In genomic region chr7:136406258-136407100, GRCm38 (mm10) we compare ENCODE assay signal across 8 mouse cellular contexts.
DNase-seq lines count a peak whose midpoint lies in the region; ATAC-seq and TF ChIP-seq lines count a peak whose summit lies in the region.

No protein-coding gene starts in this region.

- no peaks in the 10 kb centered on the region for H3K27me3 ChIP-seq in liver, adult 2 months (ENCODE audit: control insufficient read depth, insufficient read depth, low read length)
- H3K27me3 ChIP-seq in liver, embryonic 11.5 days (replicated peaks; ENCODE audit: control insufficient read depth, insufficient read depth, low read length) = no peaks in the 10 kb centered on the region
- no peaks in the 10 kb centered on the region for H3K27me3 ChIP-seq in liver, postnatal 0 days (ENCODE audit: insufficient read depth, low read length)

- no peak for TF ChIP-seq CTCF in liver, adult 2 months (IDR thresholded peaks at IDR 0.05; ENCODE audit: low read depth, low read length)
- no peak for TF ChIP-seq CTCF in liver, postnatal 0 days (IDR thresholded peaks at IDR 0.05; ENCODE audit: low read depth)

- no peak overlapping the region for H3K9ac ChIP-seq in liver, adult 2 months (ENCODE audit: low read depth, low read length)
- no peak overlapping the region for H3K9ac ChIP-seq in liver, embryonic 11.5 days (ENCODE audit: low read depth, low read length)
- H3K9ac ChIP-seq in liver, postnatal 0 days (replicated peaks) = no peak overlapping the region

- no peaks in the 10 kb centered on the region for H3K4me1 ChIP-seq in liver, adult 2 months (ENCODE audit: control insufficient read depth, insufficient read depth, low read length)
- no peaks in the 10 kb centered on the region for H3K4me1 ChIP-seq in liver, embryonic 11.5 days (replicated peaks; ENCODE audit: control insufficient read depth, insufficient read depth, low read length)
- H3K4me1 ChIP-seq in liver, postnatal 0 days (ENCODE audit: insufficient read depth) = no peaks in the 10 kb centered on the region

- no peak for TF ChIP-seq POLR2A in liver, adult 2 months (IDR thresholded peaks at IDR 0.05; ENCODE audit: extremely low read depth, insufficient read depth, low read length)

- H3K4me3 ChIP-seq in liver, adult 2 months (ENCODE audit: insufficient read depth, low read depth, low read length) = no peak overlapping the region
- no peak overlapping the region for H3K4me3 ChIP-seq in liver, embryonic 11.5 days (ENCODE audit: low read depth, low read length)
- no peak overlapping the region for H3K4me3 ChIP-seq in liver, postnatal 0 days (ENCODE audit: low read depth, low read length)

- no peak for ATAC-seq in liver, embryonic 11.5 days (replicated peaks; ENCODE audit: low FRiP score)
- no peak for ATAC-seq in activated CD4-positive, CD25-positive, alpha-beta regulatory T cell, adult 4 months
- ATAC-seq in liver, postnatal 0 days = no peak

- DNase-seq in liver, adult 2 months (ENCODE audit: extremely low read depth, low read depth, low spot score) = peak; percentile 80
- DNase-seq in liver, embryonic 11.5 days (ENCODE audit: low spot score) = no peak
- DNase-seq in gastrocnemius, postnatal 25 days = peak; percentile 42
- DNase-seq in kidney, adult 8-10 months = peak; percentile 71 to 86
- peak; percentile 36 for DNase-seq in lung, postnatal 36 days
- no peak for DNase-seq in cerebellum, postnatal 25 days
- no peak for DNase-seq in liver, postnatal 0 days

- no peaks in the 10 kb centered on the region for H3K36me3 ChIP-seq in liver, adult 2 months (ENCODE audit: control insufficient read depth, insufficient read depth, low read length)
- H3K36me3 ChIP-seq in liver, embryonic 11.5 days (ENCODE audit: control insufficient read depth, insufficient read depth, low read length) = no peaks in the 10 kb centered on the region
- no peaks in the 10 kb centered on the region for H3K36me3 ChIP-seq in liver, postnatal 0 days (replicated peaks; ENCODE audit: insufficient read depth, low read length)

- no peak overlapping the region for H3K4me2 ChIP-seq in liver, embryonic 11.5 days
- no peak overlapping the region for H3K4me2 ChIP-seq in liver, postnatal 0 days (ENCODE audit: low read depth, low read length)

- no peak overlapping the region for H3K27ac ChIP-seq in liver, adult 2 months (replicated peaks; ENCODE audit: insufficient read depth, low read depth, low read length)
- H3K27ac ChIP-seq in liver, embryonic 11.5 days (ENCODE audit: low read depth, low read length) = no peak overlapping the region
- no peak overlapping the region for H3K27ac ChIP-seq in liver, postnatal 0 days (ENCODE audit: low read depth)

- TF ChIP-seq EP300 in liver, postnatal 0 days (IDR thresholded peaks at IDR 0.05; ENCODE audit: low read depth) = no peak

- 61% methylated on average over 20 of the region's 20 CpGs for WGBS in liver, adult 2 months
- WGBS in liver, embryonic 11.5 days = 65% methylated on average over 20 of the region's 20 CpGs
- 71% methylated on average over 20 of the region's 20 CpGs for WGBS in liver, postnatal 0 days (ENCODE audit: insufficient replicate concordance)

- H3K79me2 ChIP-seq in liver, adult 2 months (ENCODE audit: control insufficient read depth, insufficient read depth, low read length) = no peaks in the 10 kb centered on the region

- no peaks in the 10 kb centered on the region for H3K9me3 ChIP-seq in liver, embryonic 11.5 days (ENCODE audit: control insufficient read depth, low read length)
- no peaks in the 10 kb centered on the region for H3K9me3 ChIP-seq in liver, postnatal 0 days (ENCODE audit: low read length)

Comparison
In these comparisons a context has a peak if more than half of its experiments do, and no peak if none do; other contexts are left out.
1. DNase-seq: peak in liver, adult 2 months (single experiment), gastrocnemius, postnatal 25 days (single experiment), kidney, adult 8-10 months (2 of 2) and lung, postnatal 36 days (single experiment); none in liver, embryonic 11.5 days (single experiment), cerebellum, postnatal 25 days (0 of 2) and liver, postnatal 0 days (single experiment).